Mouse (Mus musculus) liver, embryonic 11.5 days (tissue): ENCODE data around the gene Tpk1. TPM values are rescaled to one million over a fixed set of nuclear protein-coding genes. Genes with fewer than 3 reads are reported as not detected.
A peak's percentile ranks its signal among the peaks of the same experiment; 100 is the strongest.

ENCODE experiments used
- ATAC-seq: fragments of 200-750 bp; cut with Nextera tagmentation; replicated peaks from 2 replicates; pipeline ENCODE4 v1.8.0; 2017; ENCODE audit warnings: moderate number of reproducible peaks, mild to moderate bottlenecking, moderate TSS enrichment, moderate library complexity; ENCODE audit not compliant: low FRiP score
- DNase-seq: peaks from one replicate; pipeline ENCODE4 v3.0.0-alpha.2; 2017; ENCODE audit warnings: low spot score
- H3K27ac ChIP-seq: fragments of 300-500 bp; sonication (generic); 2 replicates; pipeline ENCODE4 v1.5.1; 2014; ENCODE audit warnings: mild to moderate bottlenecking, low read depth, low read length, control low read depth
- H3K27me3 ChIP-seq: fragments of 300-500 bp; sonication (generic); replicated peaks from 2 replicates; pipeline ENCODE4 v1.6.1; 2014; ENCODE audit warnings: low read length, mixed read lengths; ENCODE audit not compliant: control insufficient read depth, insufficient read depth
- H3K36me3 ChIP-seq: fragments of 300-500 bp; sonication (generic); 2 replicates; pipeline ENCODE4 v1.6.1; 2014; ENCODE audit warnings: mild to moderate bottlenecking, low read length, moderate library complexity, mixed read lengths; ENCODE audit not compliant: control insufficient read depth, insufficient read depth
- H3K4me1 ChIP-seq: fragments of 300-500 bp; sonication (generic); replicated peaks from 2 replicates; pipeline ENCODE4 v1.6.1; 2014; ENCODE audit warnings: low read length, mixed read lengths; ENCODE audit not compliant: control insufficient read depth, insufficient read depth
- H3K4me2 ChIP-seq: fragments of 300-500 bp; sonication (generic); 2 replicates; pipeline ENCODE4 v1.6.1; 2014; ENCODE audit warnings: mild to moderate bottlenecking, control low read depth, moderate library complexity
- H3K4me3 ChIP-seq: fragments of 300-500 bp; sonication (generic); 2 replicates; pipeline ENCODE4 v1.5.1; 2014; ENCODE audit warnings: low read depth, low read length, control low read depth
- H3K9ac ChIP-seq: fragments of 300-500 bp; sonication (generic); 2 replicates; pipeline ENCODE4 v1.6.1; 2014; ENCODE audit warnings: low read depth, low read length, control low read depth
- H3K9me3 ChIP-seq: fragments of 300-500 bp; sonication (generic); 2 replicates; pipeline ENCODE4 v1.6.1; 2016; ENCODE audit warnings: low read length, inconsistent platforms, mixed read lengths; ENCODE audit not compliant: control insufficient read depth
- WGBS: fragments of 180-500 bp; shearing (Covaris S2); extraction: QIAGEN DNeasy Blood & Tissue Kit; methylation state at CpG from one replicate; pipeline ENCODE4 v1.1.7; 2014; 5-methylcytosine and 5-hydroxymethylcytosine counted together
- polyA plus RNA-seq: library from polyadenylated mRNA; unstranded; fragments of >200 nt; fragmentation: Nextera tagmentation; extraction: Ambion mirVana; gene quantifications from 2 replicates; pipeline ENCODE4 v1.2.1, GENCODE M21; 2014

The Tpk1 gene
- polyA plus RNA-seq, 1 experiment from 2014 or later = 11.9 TPM

DNA sequence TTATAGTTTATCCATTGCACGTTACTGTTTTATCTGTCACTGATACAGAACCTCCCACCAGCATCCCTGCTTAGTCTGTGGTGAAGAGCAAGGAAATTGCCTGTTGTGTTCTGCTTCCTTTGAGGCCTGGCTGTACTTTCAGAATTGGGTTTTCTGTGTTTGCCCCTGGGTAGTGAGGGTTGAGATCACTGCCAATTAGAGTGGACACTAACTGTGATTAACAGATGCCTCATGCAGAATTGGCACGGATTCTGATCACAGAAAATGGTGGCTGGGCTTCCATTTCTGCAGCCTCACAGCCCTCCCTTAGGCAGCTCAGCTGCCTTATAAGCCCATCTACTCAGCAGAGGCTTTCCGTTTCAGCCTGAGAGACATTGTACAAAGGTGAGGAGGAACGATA is 332.6 kb downstream of the Tpk1 start:
- H3K27ac ChIP-seq = no peak overlapping the region
- WGBS = 80% methylated on average over 4 of the region's 4 CpGs
- DNase-seq = no peak
- no peaks in the 10 kb centered on the region for H3K9me3 ChIP-seq
- ATAC-seq = no peak
- no peak overlapping the region for H3K9ac ChIP-seq
- H3K27me3 ChIP-seq = no peaks in the 10 kb centered on the region
- no peak overlapping the region for H3K4me2 ChIP-seq
- no peak overlapping the region for H3K4me3 ChIP-seq
- no peaks in the 10 kb centered on the region for H3K4me1 ChIP-seq
- H3K36me3 ChIP-seq = no peaks in the 10 kb centered on the region

DNA sequence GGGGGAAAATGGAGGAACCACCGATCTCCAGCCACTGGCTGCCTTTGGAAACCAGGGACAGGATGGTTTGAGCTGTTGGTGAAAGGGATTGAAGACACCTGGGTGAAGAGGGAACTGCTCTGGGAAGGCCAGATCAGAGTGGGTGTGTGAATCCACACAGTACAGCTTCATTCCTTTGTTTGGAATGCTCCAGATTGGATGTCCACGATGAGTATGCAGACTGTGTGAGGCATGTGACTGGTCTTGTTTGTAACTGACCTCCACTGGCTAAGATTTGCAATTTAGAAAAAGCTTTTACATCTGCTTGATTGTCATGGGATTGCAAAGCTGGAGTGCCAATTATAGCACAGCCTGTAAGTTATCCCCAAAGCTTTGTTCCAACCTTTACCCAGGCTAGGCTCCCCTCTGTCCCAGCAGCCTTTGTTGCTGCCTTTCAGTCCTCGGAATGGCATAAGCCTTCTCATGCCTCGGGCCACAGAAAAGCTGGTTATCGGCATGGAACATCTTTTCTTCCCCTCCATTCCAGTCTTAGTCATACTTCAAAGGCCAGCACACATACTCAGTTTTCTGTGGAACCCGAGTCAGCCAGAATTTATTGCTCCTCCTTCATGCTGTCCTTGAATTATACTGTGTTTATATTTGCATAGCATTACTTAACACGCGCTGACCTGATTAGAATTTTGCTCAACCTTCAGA is 353.0 kb downstream of the Tpk1 start:
- ATAC-seq (no peak), DNase-seq (no peak)
- Histone ChIP-seq H3K9ac (no peak overlapping the region), H3K4me1 (no peaks in the 10 kb centered on the region), H3K4me3 (no peak overlapping the region), H3K9me3 (no peaks in the 10 kb centered on the region), H3K27ac (no peak overlapping the region), H3K36me3 (no peaks in the 10 kb centered on the region), H3K27me3 (no peaks in the 10 kb centered on the region), H3K4me2 (no peak overlapping the region)
- WGBS = 79% methylated on average over 8 of the region's 8 CpGs

DNA sequence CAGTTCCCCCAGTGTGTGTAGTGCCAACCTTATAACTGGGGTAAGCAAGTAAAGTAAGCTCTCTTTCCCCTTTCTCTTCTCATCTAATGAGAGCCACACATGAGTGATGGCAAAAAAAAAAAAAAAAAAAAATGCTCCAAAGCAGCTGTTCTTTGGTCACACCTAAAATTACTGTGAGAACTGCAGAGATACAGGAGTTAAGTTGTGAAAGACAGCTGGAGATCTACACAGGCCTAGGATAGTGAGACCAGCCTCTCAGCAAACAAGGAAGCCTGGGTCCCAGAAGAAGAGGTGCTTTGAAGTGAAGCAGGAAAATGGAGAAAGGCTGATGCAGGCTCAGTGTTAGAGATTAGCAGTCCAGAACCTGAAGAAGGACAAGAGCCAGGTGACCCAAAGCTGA is 353.5 kb downstream of the Tpk1 start:
- DNase-seq = no peak
- H3K27me3 ChIP-seq = no peaks in the 10 kb centered on the region
- no peaks in the 10 kb centered on the region for H3K9me3 ChIP-seq
- H3K27ac ChIP-seq = no peak overlapping the region
- no peak for ATAC-seq
- H3K9ac ChIP-seq = no peak overlapping the region
- no peaks in the 10 kb centered on the region for H3K4me1 ChIP-seq
- H3K4me2 ChIP-seq = no peak overlapping the region
- H3K4me3 ChIP-seq = no peak overlapping the region
- H3K36me3 ChIP-seq = no peaks in the 10 kb centered on the region

- DNase-seq (no peak), ATAC-seq (no peak)
- WGBS = 59% methylated on average over 6 of the region's 6 CpGs
- Histone ChIP-seq H3K4me3 (no peak overlapping the region), H3K4me1 (no peaks in the 10 kb centered on the region), H3K36me3 (no peaks in the 10 kb centered on the region), H3K9ac (no peak overlapping the region), H3K27me3 (no peaks in the 10 kb centered on the region), H3K4me2 (no peak overlapping the region), H3K27ac (no peak overlapping the region), H3K9me3 (no peaks in the 10 kb centered on the region)
These were observed 356.0 kb downstream of the Tpk1 start for GRCm38 (mm10) chr6:43310071-43310470.

DNA sequence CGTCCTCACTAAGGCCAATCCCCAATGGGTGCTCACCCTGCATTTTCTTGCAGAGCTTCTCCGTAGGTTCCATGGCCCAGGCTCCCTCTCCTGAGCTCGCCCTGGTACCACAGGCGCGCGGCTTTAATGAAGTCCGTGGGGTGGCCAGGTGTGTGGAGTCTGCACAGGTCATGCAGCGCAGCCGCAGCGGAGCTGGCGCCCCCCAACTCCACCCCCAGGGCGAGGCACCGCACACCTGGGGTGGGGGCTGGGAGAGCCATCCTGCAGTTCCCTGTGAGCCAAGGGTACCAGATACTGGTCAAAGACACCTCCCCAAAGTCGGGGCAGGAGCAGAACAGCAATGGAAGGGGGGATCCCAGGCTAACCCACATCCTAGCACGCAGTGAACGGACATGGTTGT is 356.6 kb downstream of the Tpk1 start, which contains the start of gene Nobox:
Gene Nobox (minus strand): TSS at position 101 of the 400 bp plus-strand sequence.
- 56% methylated on average over 16 of the region's 16 CpGs for WGBS
- no peak within 1 kb of the TSS for H3K9ac ChIP-seq
- ATAC-seq = no peak
- DNase-seq = no peak
- no peaks in the 10 kb centered on the region for H3K27me3 ChIP-seq
- H3K9me3 ChIP-seq = no peaks in the 10 kb centered on the region
- H3K4me1 ChIP-seq = no peaks in the 10 kb centered on the region
- H3K4me2 ChIP-seq = no peak within 1 kb of the TSS
- no peak within 1 kb of the TSS for H3K27ac ChIP-seq
- no peak within 1 kb of the TSS for H3K4me3 ChIP-seq
- H3K36me3 ChIP-seq = no peaks in the 10 kb centered on the region

DNA sequence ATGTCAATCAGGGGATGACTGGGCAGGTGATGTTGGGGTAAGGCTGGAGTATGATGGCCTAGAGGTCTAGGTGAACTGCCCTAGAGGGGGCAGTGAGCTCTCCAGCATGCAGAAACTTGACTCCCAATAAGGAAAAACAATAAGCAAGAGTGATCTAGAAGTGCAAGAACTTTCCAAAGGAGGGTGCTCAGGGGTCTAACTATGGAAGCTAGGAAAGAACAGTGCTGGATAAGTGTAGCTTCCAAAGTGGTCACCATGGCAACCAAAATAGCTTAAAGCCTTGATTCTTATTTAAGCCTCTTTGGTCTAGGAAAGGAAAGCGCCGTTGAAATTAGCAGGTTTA is 368.6 kb downstream of the Tpk1 start:
- H3K27ac ChIP-seq = no peak overlapping the region
- H3K4me3 ChIP-seq = no peak overlapping the region
- H3K4me2 ChIP-seq = no peak overlapping the region
- 54% methylated on average over 2 of the region's 2 CpGs for WGBS
- no peaks in the 10 kb centered on the region for H3K9me3 ChIP-seq
- H3K9ac ChIP-seq = no peak overlapping the region
- no peak for DNase-seq
- no peak for ATAC-seq
- H3K27me3 ChIP-seq = no peaks in the 10 kb centered on the region
- H3K4me1 ChIP-seq = peaks cover 5% of the 10 kb centered on the region; the same call in 1 of the 2 replicates
- no peaks in the 10 kb centered on the region for H3K36me3 ChIP-seq

- 40% methylated on average over 7 of the region's 7 CpGs for WGBS
- no peaks in the 10 kb centered on the region for H3K9me3 ChIP-seq
- ATAC-seq (no peak), DNase-seq (no peak)
- no peak overlapping the region for H3K4me3 ChIP-seq
- peaks cover 5% of the 10 kb centered on the region; the same call in 1 of the 2 replicates for H3K4me1 ChIP-seq
- H3K4me2 ChIP-seq = no peak overlapping the region
- H3K27ac ChIP-seq = no peak overlapping the region
- H3K36me3 ChIP-seq = no peaks in the 10 kb centered on the region
- H3K9ac ChIP-seq = no peak overlapping the region
- no peaks in the 10 kb centered on the region for H3K27me3 ChIP-seq
These were observed 369.1 kb downstream of the Tpk1 start for GRCm38 (mm10) chr6:43296798-43297507.

DNA sequence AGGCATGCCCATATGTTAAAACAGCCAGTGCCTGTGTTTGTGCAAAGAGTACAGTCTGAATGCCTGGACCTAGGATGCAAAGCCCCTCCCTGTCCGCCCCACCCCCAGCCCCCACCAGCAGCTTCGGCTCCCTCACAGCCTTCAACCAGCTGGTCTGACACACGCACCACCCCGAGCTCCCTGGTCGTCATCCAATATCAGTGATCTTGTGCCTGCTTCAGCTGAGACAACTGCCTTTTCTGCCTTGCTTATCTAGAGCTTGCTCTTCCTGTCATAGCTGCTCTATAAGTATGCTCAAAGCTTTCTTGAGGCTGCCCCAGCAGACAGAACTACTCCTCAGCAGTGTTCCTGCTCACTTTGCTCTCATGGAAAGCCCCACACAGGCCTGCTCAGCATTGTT is 370.2 kb downstream of the Tpk1 start:
- no peak overlapping the region for H3K27ac ChIP-seq
- H3K4me3 ChIP-seq = no peak overlapping the region
- H3K36me3 ChIP-seq = no peaks in the 10 kb centered on the region
- DNase-seq (no peak), ATAC-seq (peak; percentile 60)
- H3K27me3 ChIP-seq = no peaks in the 10 kb centered on the region
- no peak overlapping the region for H3K4me2 ChIP-seq
- H3K4me1 ChIP-seq = peaks cover 5% of the 10 kb centered on the region; the same call in 1 of the 2 replicates
- 12% methylated on average over 5 of the region's 5 CpGs for whole genome bisulfite sequencing
- no peaks in the 10 kb centered on the region for H3K9me3 ChIP-seq
- H3K9ac ChIP-seq = no peak overlapping the region
